Mouse (Mus musculus): ENCODE results near the gene Cep350. TPM values are rescaled to one million over a fixed set of nuclear protein-coding genes. Genes with fewer than 3 reads are reported as not detected.

Cep350 gene
- 10.9 and 11.1 TPM in 2 replicates for polyA plus RNA-seq (2015; fragmentation: Nextera tagmentation; extraction: Ambion mirVana)

- Histone ChIP-seq H3K9me3 (no peaks in the 10 kb centered on the region), H3K27ac (replicated peaks) (peak within 1 kb of the TSS; percentile 97), H3K4me2 (peak within 1 kb of the TSS; percentile 84), H3K4me1 (replicated peaks) (peaks cover 38% of the 10 kb centered on the region), H3K27me3 (no peaks in the 10 kb centered on the region), H3K36me3 (no peaks in the 10 kb centered on the region), H3K4me3 (peak within 1 kb of the TSS; percentile 98), H3K9ac (peak within 1 kb of the TSS; percentile 99)
- ATAC-seq (ENCODE audit: low read depth), result peak; percentile 99
- under 1% methylated on average over 47 of the region's 57 CpGs for WGBS
Observed at GRCm38 (mm10) chr1:155973068-155973718, at the start of gene Cep350. Cep350 (minus strand) TSS chr1:155973255.

- H3K36me3 ChIP-seq, result peaks cover 60% of the 10 kb centered on the region
- H3K9ac ChIP-seq, result no peak overlapping the region
- H3K4me2 ChIP-seq, result no peak overlapping the region
- H3K9me3 ChIP-seq, result no peaks in the 10 kb centered on the region
- no peak overlapping the region for H3K27ac ChIP-seq (replicated peaks)
- H3K4me1 ChIP-seq (replicated peaks), result no peaks in the 10 kb centered on the region
- no peak overlapping the region for H3K4me3 ChIP-seq
- H3K27me3 ChIP-seq, result no peaks in the 10 kb centered on the region
- WGBS, result 83% methylated on average over 1 of the region's 1 CpGs
- ATAC-seq (ENCODE audit: low read depth), result no peak
Observed at GRCm38 (mm10) chr1:156020402-156020801, 47.3 kb upstream of the Cep350 start.

GRCm38 (mm10) chr1:156019800-156020199, 46.7 kb upstream of the Cep350 start:
- no peak for ATAC-seq (ENCODE audit: low read depth)
- Histone ChIP-seq H3K4me3 (no peak overlapping the region), H3K4me1 (replicated peaks) (no peaks in the 10 kb centered on the region), H3K4me2 (no peak overlapping the region), H3K36me3 (peaks cover 61% of the 10 kb centered on the region), H3K27me3 (no peaks in the 10 kb centered on the region), H3K9me3 (no peaks in the 10 kb centered on the region), H3K9ac (no peak overlapping the region), H3K27ac (replicated peaks) (no peak overlapping the region)
- 89% methylated on average over 1 of the region's 1 CpGs for WGBS

GRCm38 (mm10) chr1:156009003-156009402, 35.9 kb upstream of the Cep350 start:
- ATAC-seq (ENCODE audit: low read depth), result no peak
- 100% methylated on average over 1 of the region's 1 CpGs for WGBS
- Histone ChIP-seq H3K4me1 (replicated peaks) (no peaks in the 10 kb centered on the region), H3K4me2 (no peak overlapping the region), H3K9me3 (no peaks in the 10 kb centered on the region), H3K9ac (no peak overlapping the region), H3K4me3 (no peak overlapping the region), H3K27me3 (no peaks in the 10 kb centered on the region), H3K36me3 (peaks cover 64% of the 10 kb centered on the region), H3K27ac (replicated peaks) (no peak overlapping the region)

GRCm38 (mm10) chr1:156005906-156006305, 32.9 kb upstream of the Cep350 start:
- 94% methylated on average over 11 of the region's 11 CpGs for WGBS
- Histone ChIP-seq H3K27ac (replicated peaks) (no peak overlapping the region), H3K27me3 (no peaks in the 10 kb centered on the region), H3K9me3 (no peaks in the 10 kb centered on the region), H3K4me3 (no peak overlapping the region), H3K9ac (no peak overlapping the region), H3K4me2 (no peak overlapping the region), H3K36me3 (peaks cover 51% of the 10 kb centered on the region), H3K4me1 (replicated peaks) (no peaks in the 10 kb centered on the region)
- ATAC-seq (ENCODE audit: low read depth), result no peak

DNA sequence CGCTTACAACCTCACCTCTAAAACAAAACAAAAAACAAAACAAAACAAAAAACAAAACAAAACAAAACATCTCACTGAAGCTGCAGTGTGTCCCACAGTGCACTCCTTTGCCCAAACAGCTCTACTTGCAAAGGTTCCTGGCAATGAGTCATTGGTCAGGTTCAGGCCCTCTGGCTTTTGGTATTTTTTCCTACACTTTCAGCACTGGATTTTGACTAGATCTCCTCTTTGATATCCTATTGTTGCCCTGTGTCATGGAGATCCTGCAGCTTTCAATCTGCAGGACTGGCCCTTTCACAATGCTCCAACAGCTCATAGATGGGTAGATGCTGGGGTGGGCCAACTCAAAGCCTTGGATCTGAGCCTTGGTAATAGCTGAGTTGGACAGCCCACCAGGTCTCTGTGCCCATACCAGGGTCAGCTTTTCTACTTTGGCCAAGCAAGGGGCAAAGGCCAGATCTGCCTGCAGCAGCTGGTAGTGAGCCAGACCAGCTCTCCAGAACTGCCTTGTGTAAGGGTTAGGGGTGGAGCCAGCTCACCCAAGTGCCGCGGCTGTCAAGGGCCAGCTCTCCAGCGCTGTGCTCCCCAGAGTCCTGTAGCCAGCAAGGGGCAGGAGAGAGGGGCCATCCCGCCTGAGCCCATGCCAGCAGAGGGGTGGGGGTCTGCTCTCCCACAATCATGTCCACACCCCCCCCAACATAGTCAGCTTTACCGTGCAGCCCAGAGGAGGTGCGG, 30.3 kb upstream of the Cep350 start:
- no peaks in the 10 kb centered on the region for H3K4me1 ChIP-seq (replicated peaks)
- no peaks in the 10 kb centered on the region for H3K27me3 ChIP-seq
- peaks cover 34% of the 10 kb centered on the region for H3K36me3 ChIP-seq
- H3K4me2 ChIP-seq, result no peak overlapping the region
- no peaks in the 10 kb centered on the region for H3K9me3 ChIP-seq
- H3K9ac ChIP-seq, result no peak overlapping the region
- no peak overlapping the region for H3K27ac ChIP-seq (replicated peaks)
- WGBS, result 86% methylated on average over 7 of the region's 7 CpGs
- no peak overlapping the region for H3K4me3 ChIP-seq
- no peak for ATAC-seq (ENCODE audit: low read depth)

- no peak overlapping the region for H3K4me3 ChIP-seq
- H3K27me3 ChIP-seq, result no peaks in the 10 kb centered on the region
- H3K9ac ChIP-seq, result no peak overlapping the region
- H3K4me2 ChIP-seq, result no peak overlapping the region
- no peak for ATAC-seq (ENCODE audit: low read depth)
- peaks cover 27% of the 10 kb centered on the region for H3K36me3 ChIP-seq
- WGBS, result 91% methylated on average over 8 of the region's 8 CpGs
- H3K9me3 ChIP-seq, result no peaks in the 10 kb centered on the region
- no peaks in the 10 kb centered on the region for H3K4me1 ChIP-seq (replicated peaks)
- no peak overlapping the region for H3K27ac ChIP-seq (replicated peaks)
Observed at GRCm38 (mm10) chr1:156002366-156002765, 29.3 kb upstream of the Cep350 start.

DNA sequence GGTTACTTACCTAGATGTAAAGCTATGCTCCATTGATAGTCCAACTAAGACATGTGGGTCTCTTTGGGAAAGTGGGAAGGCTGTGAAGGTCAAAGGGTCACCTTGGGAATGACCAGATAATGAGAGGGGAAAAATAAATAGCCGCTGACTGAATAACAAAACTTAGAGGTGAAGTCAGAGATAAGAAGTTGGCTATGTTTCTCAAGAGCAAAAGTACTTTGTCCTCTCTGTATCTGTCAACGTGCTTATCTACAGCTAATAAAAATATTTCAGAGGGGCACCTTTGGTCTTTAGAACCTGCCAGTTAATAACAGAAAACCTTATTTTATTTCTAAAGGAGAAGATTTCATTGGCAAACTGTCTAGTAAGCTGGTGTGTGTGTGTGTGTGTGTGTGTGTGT, 22.6 kb upstream of the Cep350 start:
- H3K4me2 ChIP-seq, result no peak overlapping the region

GRCm38 (mm10) chr1:155994524-155994923, 21.5 kb upstream of the Cep350 start:
- no peaks in the 10 kb centered on the region for H3K4me1 ChIP-seq (replicated peaks)
- no peaks in the 10 kb centered on the region for H3K27me3 ChIP-seq
- H3K4me2 ChIP-seq, result no peak overlapping the region
- H3K4me3 ChIP-seq, result no peak overlapping the region
- H3K9ac ChIP-seq, result no peak overlapping the region
- ATAC-seq (ENCODE audit: low read depth), result no peak
- no peak overlapping the region for H3K27ac ChIP-seq (replicated peaks)
- 89% methylated on average over 2 of the region's 2 CpGs for WGBS
- no peaks in the 10 kb centered on the region for H3K9me3 ChIP-seq
- H3K36me3 ChIP-seq, result no peaks in the 10 kb centered on the region

More for the DNA sequence above, 22.6 kb upstream of the Cep350 start:
- H3K9me3 ChIP-seq, result no peaks in the 10 kb centered on the region
- no peak overlapping the region for H3K9ac ChIP-seq
- no peaks in the 10 kb centered on the region for H3K27me3 ChIP-seq
- 92% methylated on average over 2 of the region's 2 CpGs for WGBS
- H3K4me3 ChIP-seq, result no peak overlapping the region
- H3K4me1 ChIP-seq (replicated peaks), result no peaks in the 10 kb centered on the region
- H3K27ac ChIP-seq (replicated peaks), result no peak overlapping the region
- no peaks in the 10 kb centered on the region for H3K36me3 ChIP-seq
- no peak for ATAC-seq (ENCODE audit: low read depth)

DNA sequence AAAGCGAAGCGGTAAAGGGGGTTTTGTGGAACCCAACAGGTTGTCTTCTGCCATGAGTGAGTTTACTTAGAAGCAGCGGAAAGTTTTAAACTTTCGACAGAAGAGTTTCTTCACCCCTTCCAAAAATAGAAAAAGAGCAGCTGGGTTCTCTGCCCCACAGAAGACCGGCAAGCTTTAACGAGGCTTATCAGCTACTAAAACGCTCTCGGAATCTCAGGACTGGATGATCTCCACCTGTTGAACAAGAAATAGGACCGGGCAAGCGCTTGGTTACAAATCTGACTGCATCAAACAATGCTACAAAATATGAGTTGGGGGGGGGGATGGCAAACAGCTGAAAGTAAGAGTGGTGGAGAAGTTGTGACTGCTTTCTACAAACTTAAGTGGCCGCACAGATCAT, 17.3 kb upstream of the Cep350 start:
- no peak overlapping the region for H3K4me3 ChIP-seq

GRCm38 (mm10) chr1:155989387-155989786, 16.3 kb upstream of the Cep350 start:
- H3K27ac ChIP-seq (replicated peaks), result no peak overlapping the region
- no peak overlapping the region for H3K9ac ChIP-seq
- H3K4me1 ChIP-seq (replicated peaks), result 0 out of 2 replicates have a peak, but pooled peaks cover 2% of the 10 kb centered on the region
- H3K27me3 ChIP-seq, result no peaks in the 10 kb centered on the region
- no peaks in the 10 kb centered on the region for H3K36me3 ChIP-seq
- WGBS, result 14% methylated on average over 2 of the region's 2 CpGs
- no peak overlapping the region for H3K4me2 ChIP-seq
- H3K9me3 ChIP-seq, result no peaks in the 10 kb centered on the region
- ATAC-seq (ENCODE audit: low read depth), result no peak
- no peak overlapping the region for H3K4me3 ChIP-seq

More for the DNA sequence above, 17.3 kb upstream of the Cep350 start:
- Histone ChIP-seq H3K27ac (replicated peaks) (no peak overlapping the region), H3K36me3 (no peaks in the 10 kb centered on the region), H3K27me3 (no peaks in the 10 kb centered on the region), H3K9me3 (no peaks in the 10 kb centered on the region), H3K4me2 (no peak overlapping the region), H3K9ac (no peak overlapping the region), H3K4me1 (replicated peaks) (0 out of 2 replicates have a peak, but pooled peaks cover 2% of the 10 kb centered on the region)
- 80% methylated on average over 11 of the region's 11 CpGs for WGBS
- ATAC-seq (ENCODE audit: low read depth), result no peak

- no peaks in the 10 kb centered on the region for H3K27me3 ChIP-seq
- no peaks in the 10 kb centered on the region for H3K36me3 ChIP-seq
- ATAC-seq (ENCODE audit: low read depth), result no peak
- no peak overlapping the region for H3K27ac ChIP-seq (replicated peaks)
- no peak overlapping the region for H3K4me3 ChIP-seq
- 90% methylated on average over 2 of the region's 2 CpGs for WGBS
- 0 out of 2 replicates have a peak, but pooled peaks cover 2% of the 10 kb centered on the region for H3K4me1 ChIP-seq (replicated peaks)
- H3K4me2 ChIP-seq, result no peak overlapping the region
- H3K9me3 ChIP-seq, result no peaks in the 10 kb centered on the region
- H3K9ac ChIP-seq, result no peak overlapping the region
Observed at GRCm38 (mm10) chr1:155987625-155988024, 14.6 kb upstream of the Cep350 start.
